Mouse (Mus musculus) heart, postnatal 0 days (tissue): ENCODE data around the gene Rbbp5.

Source experiments
- CTCF ChIP-seq: IDR thresholded peaks from 2 replicates; pipeline ENCODE4 v1.5.1; 2016; ENCODE audit warnings: antibody characterized with exemption, control low read depth, low read depth
- EP300 ChIP-seq: IDR thresholded peaks from 2 replicates; pipeline ENCODE4 v1.6.1; 2016; ENCODE audit warnings: antibody characterized with exemption, low read depth

DNA sequence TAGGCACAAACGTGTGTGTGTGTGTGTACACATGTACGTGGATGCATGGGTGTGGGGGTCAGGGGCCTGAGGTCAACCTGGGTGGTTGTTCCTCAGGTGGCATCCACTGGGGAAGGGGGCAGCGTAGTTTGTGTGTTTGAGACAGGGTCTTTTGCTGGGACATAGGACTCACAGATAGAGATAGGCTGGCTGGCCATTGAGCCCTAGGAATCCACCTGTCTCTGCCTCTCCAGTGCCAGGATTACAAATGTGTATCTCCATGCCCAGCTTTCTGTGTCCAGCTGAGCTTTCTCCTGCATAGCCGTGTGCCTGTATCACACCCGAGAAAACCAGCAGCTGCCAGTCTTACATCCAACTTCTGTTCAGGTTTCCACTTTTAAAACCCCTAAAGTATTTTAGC, 32.6 kb downstream of the Rbbp5 start:
- TF ChIP-seq CTCF (no peak), EP300 (no peak)
